Mouse (Mus musculus) spleen, embryonic (tissue): ENCODE measurements at regions not wholly inside any gene's neighbourhood (a gene's known extent, or its start where the extent isn't known, plus 50 kb on each side); places are given as distances from the start of the nearest gene placed in this dataset.

Source experiments
- CTCF ChIA-PET: fragments of 350-600 bp; sonication (Branson Sonifier 250); formaldehyde crosslinking; loops from one replicate; lab custom pipeline; 2022; lab: Charles Lee

GRCm38 (mm10) chr9:51379589-51379988, 50.9 kb upstream of the 1810046K07Rik start:
- CTCF ChIA-PET, result no interaction called here

GRCm38 (mm10) chr9:51393921-51394320, 65.2 kb upstream of the 1810046K07Rik start:
- CTCF ChIA-PET, result no interaction called here

GRCm38 (mm10) chr9:51394372-51394771, 65.7 kb upstream of the 1810046K07Rik start:
- CTCF ChIA-PET, result no interaction called here

- CTCF ChIA-PET, result no interaction called here
Measured at GRCm38 (mm10) chr9:51396801-51397200, 68.1 kb upstream of the 1810046K07Rik start.

GRCm38 (mm10) chr9:51397589-51398220, 69.0 kb upstream of the 1810046K07Rik start:
- CTCF ChIA-PET, result no interaction called here

GRCm38 (mm10) chr9:51398886-51399285, 70.2 kb upstream of the 1810046K07Rik start:
- CTCF ChIA-PET, result no interaction called here

- CTCF ChIA-PET, result no interaction called here
Measured at GRCm38 (mm10) chr9:51399356-51399755, 70.6 kb upstream of the 1810046K07Rik start.

- CTCF ChIA-PET, result no interaction called here
Measured at GRCm38 (mm10) chr9:51401779-51402178, 73.1 kb upstream of the 1810046K07Rik start.

- CTCF ChIA-PET, result no interaction called here
Measured at GRCm38 (mm10) chr9:51407978-51408377, 79.3 kb upstream of the 1810046K07Rik start.

GRCm38 (mm10) chr9:51418923-51419482, 90.3 kb upstream of the 1810046K07Rik start:
- CTCF ChIA-PET, result no interaction called here

- CTCF ChIA-PET, result no interaction called here
Measured at GRCm38 (mm10) chr9:51422553-51422952, 93.8 kb upstream of the 1810046K07Rik start.

GRCm38 (mm10) chr9:51423341-51423740, 94.6 kb upstream of the 1810046K07Rik start:
- CTCF ChIA-PET, result no interaction called here

GRCm38 (mm10) chr9:51430426-51430825, 101.7 kb upstream of the 1810046K07Rik start:
- CTCF ChIA-PET, result no interaction called here

- CTCF ChIA-PET, result no interaction called here
Measured at GRCm38 (mm10) chr9:51437130-51437529, 108.4 kb upstream of the 1810046K07Rik start.

- CTCF ChIA-PET, result no interaction called here
Measured at GRCm38 (mm10) chr9:51441773-51442381, 113.2 kb upstream of the 1810046K07Rik start.

- CTCF ChIA-PET, result no interaction called here
Measured at GRCm38 (mm10) chr9:51455690-51456089, 127.0 kb upstream of the 1810046K07Rik start.

GRCm38 (mm10) chr9:51462463-51463024, 133.8 kb upstream of the 1810046K07Rik start:
- CTCF ChIA-PET, result no interaction called here

GRCm38 (mm10) chr9:51470031-51470430, 141.3 kb upstream of the 1810046K07Rik start:
- CTCF ChIA-PET, result no interaction called here

GRCm38 (mm10) chr9:51476511-51477056, 147.9 kb upstream of the 1810046K07Rik start:
- CTCF ChIA-PET, result no interaction called here

- CTCF ChIA-PET, result no interaction called here
Measured at GRCm38 (mm10) chr9:51487840-51488239, 159.1 kb upstream of the 1810046K07Rik start.

- CTCF ChIA-PET, result interaction anchor here (0.7 kb wide), 1 partner anchor 18 kb away, joined by 11 read pairs; no protein-coding TSS in a partner anchor
Measured at GRCm38 (mm10) chr9:51507265-51507913, 178.7 kb upstream of the 1810046K07Rik start.

GRCm38 (mm10) chr9:51517643-51518042, 188.9 kb upstream of the 1810046K07Rik start:
- CTCF ChIA-PET, result no interaction called here
